Mouse (Mus musculus) forebrain, embryonic 11.5 days (tissue): ENCODE data around the gene Cdk15. TPM values are rescaled to one million over a fixed set of nuclear protein-coding genes. Genes with fewer than 3 reads are reported as not detected.

Experiments used
- ATAC-seq: fragments of 200-750 bp; cut with Nextera tagmentation; replicated peaks from 2 replicates; pipeline ENCODE4 v1.8.0; 2017; ENCODE audit warnings: moderate TSS enrichment; ENCODE audit not compliant: low FRiP score
- DNase-seq: peaks from one replicate; pipeline ENCODE4 v3.0.0-alpha.2; 2017; ENCODE audit warnings: low spot score
- H3K27ac ChIP-seq: fragments of 300-500 bp; sonication (generic); 2 replicates; pipeline ENCODE4 v1.5.1; 2014; ENCODE audit warnings: low read depth, low read length
- H3K27me3 ChIP-seq: fragments of 300-500 bp; sonication (generic); 2 replicates; pipeline ENCODE4 v1.6.1; 2014; ENCODE audit warnings: mild to moderate bottlenecking, low read length, mixed read lengths; ENCODE audit not compliant: control insufficient read depth, insufficient read depth
- H3K36me3 ChIP-seq: fragments of 300-500 bp; sonication (generic); 2 replicates; pipeline ENCODE4 v1.6.1; 2014; ENCODE audit warnings: mild to moderate bottlenecking, low read length, moderate library complexity, mixed read lengths; ENCODE audit not compliant: control insufficient read depth, insufficient read depth
- H3K4me1 ChIP-seq: fragments of 300-500 bp; sonication (generic); replicated peaks from 2 replicates; pipeline ENCODE4 v1.6.1; 2014; ENCODE audit warnings: low read length, mixed read lengths; ENCODE audit not compliant: control insufficient read depth, insufficient read depth
- H3K4me2 ChIP-seq: fragments of 300-500 bp; sonication (generic); 2 replicates; pipeline ENCODE4 v1.6.1; 2014; ENCODE audit warnings: low read depth, mild to moderate bottlenecking, low read length, moderate library complexity, mixed read lengths; ENCODE audit not compliant: severe bottlenecking
- H3K4me3 ChIP-seq: fragments of 300-500 bp; sonication (generic); 2 replicates; pipeline ENCODE4 v1.5.1; 2014; ENCODE audit warnings: low read depth, low read length
- H3K9ac ChIP-seq: fragments of 300-500 bp; sonication (generic); 2 replicates; pipeline ENCODE4 v1.6.1; 2014; ENCODE audit warnings: low read length
- H3K9me3 ChIP-seq: fragments of 300-500 bp; sonication (generic); 2 replicates; pipeline ENCODE4 v1.6.1; 2016; ENCODE audit warnings: low read length, mixed read lengths; ENCODE audit not compliant: control insufficient read depth
- WGBS: fragments of 180-500 bp; shearing (Covaris S2); extraction: QIAGEN DNeasy Blood & Tissue Kit; methylation state at CpG from one replicate; pipeline ENCODE4 v1.1.7; 2014; 5-methylcytosine and 5-hydroxymethylcytosine counted together
- polyA plus RNA-seq: library from polyadenylated mRNA; unstranded; fragments of >200 nt; fragmentation: Nextera tagmentation; extraction: Ambion mirVana; gene quantifications from 2 replicates; pipeline ENCODE4 v1.2.1, GENCODE M21; 2014

The Cdk15 gene
- polyA plus RNA-seq, 1 experiment from 2014 or later = 0.60 TPM

GRCm38 (mm10) chr1:59313154-59313940, 56.6 kb downstream of the Cdk15 start:
- DNase-seq (no peak), ATAC-seq (no peak)
- no peaks in the 10 kb centered on the region for H3K9me3 ChIP-seq
- WGBS = 81% methylated on average over 8 of the region's 8 CpGs
- no peak overlapping the region for H3K4me2 ChIP-seq
- H3K27ac ChIP-seq = no peak overlapping the region
- H3K9ac ChIP-seq = no peak overlapping the region
- no peaks in the 10 kb centered on the region for H3K36me3 ChIP-seq
- H3K27me3 ChIP-seq = peaks cover 13% of the 10 kb centered on the region; the same call in 1 of the 2 replicates
- no peak overlapping the region for H3K4me3 ChIP-seq
- peaks cover 12% of the 10 kb centered on the region; the same call in 1 of the 2 replicates for H3K4me1 ChIP-seq

GRCm38 (mm10) chr1:59315057-59315807, 58.5 kb downstream of the Cdk15 start:
- 2% methylated on average over 5 of the region's 5 CpGs for WGBS
- DNase-seq (peak; percentile 67), ATAC-seq (peak; percentile 76)
- Histone ChIP-seq H3K4me1 (peaks cover 12% of the 10 kb centered on the region; the same call in 1 of the 2 replicates), H3K27ac (no peak overlapping the region), H3K4me2 (peak overlapping the region; percentile 20; the same call in 1 of the 2 replicates), H3K9ac (0 out of 2 replicates have a peak overlapping the region, but pooled peaks have one; percentile 1), H3K27me3 (peaks cover 13% of the 10 kb centered on the region; the same call in 1 of the 2 replicates), H3K36me3 (no peaks in the 10 kb centered on the region), H3K4me3 (no peak overlapping the region), H3K9me3 (no peaks in the 10 kb centered on the region)

- peaks cover 13% of the 10 kb centered on the region; the same call in 1 of the 2 replicates for H3K27me3 ChIP-seq
- peak overlapping the region; percentile 58; the same call in 1 of the 2 replicates for H3K27ac ChIP-seq
- no peaks in the 10 kb centered on the region for H3K36me3 ChIP-seq
- no peak overlapping the region for H3K4me3 ChIP-seq
- no peak overlapping the region for H3K9ac ChIP-seq
- H3K4me1 ChIP-seq = peaks cover 12% of the 10 kb centered on the region; the same call in 1 of the 2 replicates
- H3K9me3 ChIP-seq = no peaks in the 10 kb centered on the region
- 2% methylated on average over 9 of the region's 9 CpGs for WGBS
- DNase-seq = peak; percentile 77
- peak; percentile 75 for ATAC-seq
- H3K4me2 ChIP-seq = peak overlapping the region; percentile 8; the same call in 1 of the 2 replicates
These were observed 59.3 kb downstream of the Cdk15 start for GRCm38 (mm10) chr1:59316031-59316385.

- 2% methylated on average over 6 of the region's 6 CpGs for WGBS
- no peaks in the 10 kb centered on the region for H3K9me3 ChIP-seq
- H3K9ac ChIP-seq = no peak overlapping the region
- DNase-seq = no peak
- no peak overlapping the region for H3K4me3 ChIP-seq
- peak overlapping the region; percentile 8; the same call in 1 of the 2 replicates for H3K4me2 ChIP-seq
- peaks cover 12% of the 10 kb centered on the region; the same call in 1 of the 2 replicates for H3K4me1 ChIP-seq
- H3K27me3 ChIP-seq = peaks cover 13% of the 10 kb centered on the region; the same call in 1 of the 2 replicates
- peak; percentile 70 for ATAC-seq
- H3K36me3 ChIP-seq = no peaks in the 10 kb centered on the region
- H3K27ac ChIP-seq = peak overlapping the region; percentile 58; the same call in 1 of the 2 replicates
These were observed 59.8 kb downstream of the Cdk15 start for GRCm38 (mm10) chr1:59316386-59317051.

- no peak overlapping the region for H3K4me2 ChIP-seq
- H3K27me3 ChIP-seq = peaks cover 11% of the 10 kb centered on the region; the same call in 1 of the 2 replicates
- peaks cover 14% of the 10 kb centered on the region; the same call in 1 of the 2 replicates for H3K4me1 ChIP-seq
- no peaks in the 10 kb centered on the region for H3K9me3 ChIP-seq
- no peaks in the 10 kb centered on the region for H3K36me3 ChIP-seq
- no peak overlapping the region for H3K9ac ChIP-seq
- no peak overlapping the region for H3K4me3 ChIP-seq
- 91% methylated on average over 1 of the region's 1 CpGs for WGBS
- ATAC-seq (no peak), DNase-seq (no peak)
- no peak overlapping the region for H3K27ac ChIP-seq
These were observed 60.7 kb downstream of the Cdk15 start for GRCm38 (mm10) chr1:59317397-59317796.

- Histone ChIP-seq H3K36me3 (no peaks in the 10 kb centered on the region), H3K9me3 (no peaks in the 10 kb centered on the region), H3K27me3 (peaks cover 4% of the 10 kb centered on the region; the same call in 1 of the 2 replicates), H3K4me1 (peaks cover 10% of the 10 kb centered on the region; the same call in 1 of the 2 replicates), H3K27ac (no peak overlapping the region), H3K4me2 (no peak overlapping the region), H3K4me3 (no peak overlapping the region), H3K9ac (no peak overlapping the region)
- ATAC-seq (no peak), DNase-seq (no peak)
- WGBS = 39% methylated on average over 5 of the region's 5 CpGs
These were observed 62.2 kb downstream of the Cdk15 start for GRCm38 (mm10) chr1:59318878-59319277.

- Histone ChIP-seq H3K9ac (no peak overlapping the region), H3K4me3 (no peak overlapping the region), H3K36me3 (no peaks in the 10 kb centered on the region), H3K9me3 (no peaks in the 10 kb centered on the region), H3K27me3 (no peaks in the 10 kb centered on the region), H3K27ac (no peak overlapping the region), H3K4me2 (no peak overlapping the region), H3K4me1 (0 out of 2 replicates have a peak, but pooled peaks cover 2% of the 10 kb centered on the region)
- 76% methylated on average over 9 of the region's 9 CpGs for WGBS
- DNase-seq (no peak), ATAC-seq (no peak)
These were observed 64.6 kb downstream of the Cdk15 start for GRCm38 (mm10) chr1:59321076-59321879.
